Mouse (Mus musculus) limb, embryonic 10.5 days (tissue): ENCODE measurements around the gene March1. TPM values are rescaled to one million over a fixed set of nuclear protein-coding genes. Genes with fewer than 3 reads are reported as not detected.

Experiments used
- DNase-seq: peaks from one replicate; pipeline ENCODE4 v3.0.0-alpha.2; 2017; ENCODE audit warnings: low spot score
- H3K27ac ChIP-seq: fragments of 300-500 bp; sonication (generic); 2 replicates; pipeline ENCODE4 v1.5.1; 2016; ENCODE audit warnings: mild to moderate bottlenecking
- H3K27me3 ChIP-seq: fragments of 300-500 bp; sonication (generic); 2 replicates; pipeline ENCODE4 v1.6.1; 2016; ENCODE audit warnings: low read depth, mild to moderate bottlenecking; ENCODE audit not compliant: poor library complexity, severe bottlenecking
- H3K36me3 ChIP-seq: fragments of 300-500 bp; sonication (generic); 2 replicates; pipeline ENCODE4 v1.6.1; 2016; ENCODE audit warnings: mild to moderate bottlenecking, moderate library complexity
- H3K4me1 ChIP-seq: fragments of 300-500 bp; sonication (generic); 2 replicates; pipeline ENCODE4 v1.6.1; 2016
- H3K4me3 ChIP-seq: fragments of 300-500 bp; sonication (generic); 2 replicates; pipeline ENCODE4 v1.5.1; 2016; ENCODE audit warnings: mild to moderate bottlenecking, moderate library complexity
- H3K9me3 ChIP-seq: fragments of 300-500 bp; sonication (generic); replicated peaks from 2 replicates; pipeline ENCODE4 v1.6.1; 2016; ENCODE audit warnings: mild to moderate bottlenecking
- WGBS: fragments of 180-500 bp; shearing (Covaris S2); methylation state at CpG from one replicate; pipeline ENCODE4 v1.1.7; 2016; 5-methylcytosine and 5-hydroxymethylcytosine counted together
- polyA plus RNA-seq: library from polyadenylated mRNA; unstranded; fragments of >200 nt; fragmentation: Nextera tagmentation; extraction: Ambion mirVana; gene quantifications from 2 replicates; pipeline ENCODE4 v1.2.1, GENCODE M21; 2016

March1 gene
- polyA plus RNA-seq, 1 experiment from 2014 or later, result 0.09 TPM

DNA sequence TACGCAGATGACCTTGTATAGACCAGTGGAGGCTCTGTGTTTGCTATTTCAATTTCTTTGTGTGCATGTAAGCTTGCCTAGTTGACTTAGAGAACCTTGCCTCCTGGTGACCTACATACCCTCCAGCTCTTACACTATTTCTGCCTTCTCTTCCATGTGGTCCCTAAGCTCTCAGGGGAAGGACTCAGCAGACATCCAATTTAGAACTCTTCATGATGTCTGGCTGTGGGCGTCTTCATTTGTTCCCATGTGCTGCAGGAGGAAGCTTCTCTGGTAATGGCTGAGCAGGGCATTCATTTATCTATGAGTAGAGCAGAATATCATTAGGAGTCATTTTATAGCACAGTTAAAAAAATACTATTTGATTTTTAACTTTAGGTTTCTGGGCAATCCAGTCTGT is 195.3 kb downstream of the March1 start:
- H3K4me1 ChIP-seq, result no peaks in the 10 kb centered on the region
- no peak overlapping the region for H3K4me3 ChIP-seq
- H3K9me3 ChIP-seq, result no peaks in the 10 kb centered on the region
- WGBS, result 92% methylated on average over 2 of the region's 2 CpGs
- H3K27ac ChIP-seq, result no peak overlapping the region
- no peaks in the 10 kb centered on the region for H3K27me3 ChIP-seq
- no peaks in the 10 kb centered on the region for H3K36me3 ChIP-seq
- no peak for DNase-seq

GRCm38 (mm10) chr8:65922294-65923019 is 304.8 kb downstream of the March1 start:
- Histone ChIP-seq H3K27me3 (no peaks in the 10 kb centered on the region), H3K9me3 (no peaks in the 10 kb centered on the region), H3K27ac (no peak overlapping the region), H3K36me3 (no peaks in the 10 kb centered on the region), H3K4me3 (no peak overlapping the region), H3K4me1 (no peaks in the 10 kb centered on the region)
- WGBS, result 90% methylated on average over 3 of the region's 3 CpGs
- no peak for DNase-seq

GRCm38 (mm10) chr8:65956948-65957347 is 339.2 kb downstream of the March1 start:
- WGBS, result 51% methylated on average over 5 of the region's 5 CpGs
- DNase-seq, result no peak
- Histone ChIP-seq H3K27ac (no peak overlapping the region), H3K27me3 (no peaks in the 10 kb centered on the region), H3K4me1 (no peaks in the 10 kb centered on the region), H3K4me3 (no peak overlapping the region), H3K36me3 (no peaks in the 10 kb centered on the region), H3K9me3 (no peaks in the 10 kb centered on the region)

DNA sequence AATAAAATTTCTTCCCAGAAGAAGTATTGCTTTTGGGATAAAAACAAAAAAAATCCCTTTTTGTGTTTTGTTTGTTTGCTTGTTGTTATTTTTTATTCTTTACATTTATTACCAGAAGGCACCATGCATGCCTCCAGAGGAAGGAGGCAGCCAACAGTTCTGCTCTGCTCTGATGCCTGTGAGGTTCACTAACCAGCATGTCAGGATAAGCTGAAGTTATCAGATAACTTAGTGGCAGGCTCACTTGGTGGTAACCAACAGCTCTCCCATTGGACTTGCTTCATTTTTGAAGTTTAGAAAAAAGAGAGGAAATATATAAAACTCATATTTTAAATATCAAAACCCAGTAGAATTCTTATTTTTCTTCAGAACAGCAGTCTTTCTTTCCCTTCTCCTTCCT is 339.8 kb downstream of the March1 start:
- Histone ChIP-seq H3K4me1 (no peaks in the 10 kb centered on the region), H3K27me3 (no peaks in the 10 kb centered on the region), H3K4me3 (no peak overlapping the region), H3K27ac (no peak overlapping the region), H3K36me3 (no peaks in the 10 kb centered on the region), H3K9me3 (no peaks in the 10 kb centered on the region)
- no peak for DNase-seq

DNA sequence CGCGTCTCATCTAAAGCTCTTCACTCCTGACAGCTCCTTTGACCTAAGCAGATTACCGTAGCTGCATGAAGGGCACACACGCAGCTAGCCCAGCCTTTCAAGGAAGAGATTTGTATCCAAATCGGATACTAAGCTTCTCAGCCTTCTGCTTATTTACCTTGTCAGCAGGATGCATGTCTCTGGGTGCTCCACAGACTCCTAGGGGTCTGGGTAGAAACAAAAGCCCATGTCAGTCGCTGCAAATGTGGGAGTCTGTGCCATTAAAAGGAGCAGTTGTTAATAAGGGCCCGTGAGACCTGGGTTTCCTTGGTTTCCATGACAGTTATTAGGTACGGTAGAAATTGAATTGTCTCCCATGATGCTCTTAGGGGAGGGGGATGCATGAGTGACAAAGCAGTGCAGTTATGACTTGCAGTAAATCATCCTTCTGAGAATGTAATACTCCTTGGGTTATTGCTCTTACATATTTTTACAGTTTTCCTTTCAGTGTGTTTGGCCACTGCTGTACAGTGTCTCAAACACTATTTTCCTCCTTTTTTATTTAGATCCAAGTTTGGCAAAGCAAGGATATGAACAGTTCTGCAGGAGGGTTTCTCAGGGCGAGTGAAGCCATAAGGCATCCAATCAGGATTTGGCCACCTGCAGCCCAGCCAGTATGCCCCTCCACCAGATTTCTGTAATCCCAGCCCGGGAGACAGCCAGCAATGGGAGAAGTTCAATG is 349.0 kb downstream of the March1 start:
- Histone ChIP-seq H3K27ac (no peak overlapping the region), H3K36me3 (no peaks in the 10 kb centered on the region), H3K27me3 (no peaks in the 10 kb centered on the region), H3K4me1 (no peaks in the 10 kb centered on the region), H3K4me3 (no peak overlapping the region), H3K9me3 (no peaks in the 10 kb centered on the region)
- DNase-seq, result no peak
- WGBS, result 21% methylated on average over 10 of the region's 10 CpGs

DNA sequence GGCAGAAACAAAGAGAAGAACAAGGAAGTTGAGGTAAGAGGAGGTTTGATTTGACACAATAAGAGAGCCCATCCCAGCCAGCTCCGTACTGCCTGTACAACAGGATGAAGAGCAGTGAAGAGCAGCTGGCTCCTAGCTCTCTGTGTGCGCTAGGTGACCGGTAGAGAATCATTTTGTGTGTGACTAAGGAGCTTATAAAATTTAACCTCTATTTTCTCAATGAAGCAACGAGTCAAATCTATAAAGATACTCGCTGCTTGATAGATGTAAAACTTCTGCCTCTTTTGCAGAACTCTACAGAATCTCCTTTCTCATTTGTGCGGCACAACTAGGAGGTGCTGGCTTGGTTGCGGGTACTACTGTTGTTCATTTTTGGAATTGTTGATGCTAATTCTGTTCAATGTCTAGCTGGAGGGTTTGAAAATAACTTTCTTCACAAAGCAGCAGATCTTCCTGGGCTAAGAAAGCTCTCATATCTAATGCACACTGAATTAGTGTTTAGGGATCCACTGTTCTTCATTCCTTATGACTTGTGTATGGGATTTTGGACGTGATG is 349.6 kb downstream of the March1 start:
- no peaks in the 10 kb centered on the region for H3K4me1 ChIP-seq
- no peaks in the 10 kb centered on the region for H3K27me3 ChIP-seq
- no peaks in the 10 kb centered on the region for H3K9me3 ChIP-seq
- no peak overlapping the region for H3K4me3 ChIP-seq
- H3K27ac ChIP-seq, result no peak overlapping the region
- 82% methylated on average over 8 of the region's 8 CpGs for WGBS
- no peaks in the 10 kb centered on the region for H3K36me3 ChIP-seq
- no peak for DNase-seq

DNA sequence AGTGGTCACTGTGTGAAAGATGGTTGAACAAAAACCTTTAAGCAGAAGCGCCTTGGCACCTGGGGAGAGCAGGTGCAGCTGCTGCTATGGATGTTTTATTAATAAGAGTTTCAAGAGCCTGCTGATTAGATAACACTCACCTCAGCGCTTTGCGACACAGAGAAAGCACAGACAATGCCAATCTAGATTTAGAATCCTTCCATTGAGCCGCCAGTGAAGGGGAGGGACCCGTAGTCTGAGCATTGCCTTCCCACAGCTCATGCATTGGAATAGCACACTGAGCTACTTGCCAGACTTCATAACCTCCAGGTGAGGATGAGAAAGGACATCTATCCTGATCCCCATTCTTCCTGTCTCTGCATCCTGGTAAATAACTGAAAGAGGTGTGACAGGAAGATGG is 359.2 kb downstream of the March1 start:
- H3K36me3 ChIP-seq, result no peaks in the 10 kb centered on the region
- H3K9me3 ChIP-seq, result no peaks in the 10 kb centered on the region
- no peak for DNase-seq
- H3K4me1 ChIP-seq, result no peaks in the 10 kb centered on the region
- no peak overlapping the region for H3K4me3 ChIP-seq
- H3K27me3 ChIP-seq, result no peaks in the 10 kb centered on the region
- WGBS, result 82% methylated on average over 5 of the region's 5 CpGs
- H3K27ac ChIP-seq, result no peak overlapping the region

DNA sequence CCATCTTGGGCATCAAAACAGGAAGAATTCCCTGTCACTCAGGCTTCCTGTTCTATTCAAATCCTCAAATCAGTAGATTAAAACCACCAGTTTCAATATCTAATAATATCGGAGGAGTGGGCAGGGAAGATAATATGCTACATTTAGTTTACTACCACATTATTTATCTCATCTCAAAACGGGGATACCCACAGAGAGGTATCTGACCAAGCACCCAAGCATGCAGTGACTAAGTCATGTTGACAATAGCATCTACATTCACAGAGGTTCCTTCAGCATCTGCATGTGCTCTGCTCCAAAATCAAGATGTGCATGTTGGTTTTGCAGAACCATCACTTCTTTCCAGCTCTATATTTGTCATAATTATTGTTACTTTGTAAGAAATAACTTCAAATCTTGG is 364.3 kb downstream of the March1 start:
- Histone ChIP-seq H3K27ac (no peak overlapping the region), H3K4me1 (no peaks in the 10 kb centered on the region), H3K9me3 (no peaks in the 10 kb centered on the region), H3K27me3 (no peaks in the 10 kb centered on the region), H3K36me3 (no peaks in the 10 kb centered on the region), H3K4me3 (no peak overlapping the region)
- 80% methylated on average over 2 of the region's 2 CpGs for WGBS
- DNase-seq, result no peak

GRCm38 (mm10) chr8:65987665-65988064 is 370.0 kb downstream of the March1 start:
- DNase-seq, result no peak
- no peaks in the 10 kb centered on the region for H3K36me3 ChIP-seq
- no peak overlapping the region for H3K27ac ChIP-seq
- H3K9me3 ChIP-seq, result no peaks in the 10 kb centered on the region
- no peaks in the 10 kb centered on the region for H3K27me3 ChIP-seq
- H3K4me3 ChIP-seq, result no peak overlapping the region
- no peaks in the 10 kb centered on the region for H3K4me1 ChIP-seq
- WGBS, result 91% methylated on average over 1 of the region's 1 CpGs

DNA sequence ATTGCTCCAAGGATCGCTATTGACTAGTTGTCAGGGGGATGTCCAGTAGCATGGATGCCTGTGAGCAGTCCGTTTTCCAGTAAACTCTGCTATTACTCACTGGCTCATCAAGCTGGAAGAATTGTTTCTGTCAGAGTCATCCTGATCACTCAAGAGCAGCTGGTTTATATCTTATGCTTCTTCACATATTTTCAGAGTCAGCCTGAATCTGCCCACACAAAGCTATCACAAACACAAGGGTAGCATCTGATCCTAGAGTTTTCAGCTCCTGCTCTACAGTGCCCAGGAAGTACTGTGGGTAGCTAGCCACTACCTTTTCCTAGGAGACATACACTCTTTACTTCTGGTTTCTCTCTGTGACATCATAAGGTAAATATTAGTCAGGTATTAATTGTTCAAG is 405.1 kb downstream of the March1 start:
- H3K27ac ChIP-seq, result no peak overlapping the region
- no peak for DNase-seq
- H3K4me3 ChIP-seq, result no peak overlapping the region
- no peaks in the 10 kb centered on the region for H3K27me3 ChIP-seq
- no peaks in the 10 kb centered on the region for H3K36me3 ChIP-seq
- no peaks in the 10 kb centered on the region for H3K9me3 ChIP-seq
- H3K4me1 ChIP-seq, result no peaks in the 10 kb centered on the region
- 91% methylated on average over 2 of the region's 2 CpGs for WGBS

DNA sequence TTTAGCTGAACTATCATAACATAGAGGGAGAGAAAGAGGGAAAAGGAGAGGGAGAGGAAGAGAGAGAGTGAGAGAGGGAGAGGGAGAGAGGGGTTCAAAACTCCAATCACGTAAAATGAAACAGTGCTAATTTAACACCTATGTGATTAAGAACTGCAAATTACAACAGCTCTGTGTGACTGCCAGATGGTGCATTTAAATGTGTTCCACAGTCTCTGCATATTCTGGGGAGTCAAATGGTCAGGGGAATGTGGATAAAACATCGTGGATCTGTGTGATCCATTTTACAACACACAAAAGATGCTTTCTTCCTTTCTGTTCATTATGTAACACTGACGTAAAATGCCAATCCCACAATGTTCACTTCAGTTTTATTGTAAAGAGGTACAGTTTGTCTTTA is 416.0 kb downstream of the March1 start:
- no peaks in the 10 kb centered on the region for H3K36me3 ChIP-seq
- no peaks in the 10 kb centered on the region for H3K9me3 ChIP-seq
- no peak overlapping the region for H3K27ac ChIP-seq
- no peak for DNase-seq
- H3K27me3 ChIP-seq, result no peaks in the 10 kb centered on the region
- H3K4me3 ChIP-seq, result no peak overlapping the region
- H3K4me1 ChIP-seq, result no peaks in the 10 kb centered on the region
- WGBS, result 74% methylated on average over 3 of the region's 3 CpGs

DNA sequence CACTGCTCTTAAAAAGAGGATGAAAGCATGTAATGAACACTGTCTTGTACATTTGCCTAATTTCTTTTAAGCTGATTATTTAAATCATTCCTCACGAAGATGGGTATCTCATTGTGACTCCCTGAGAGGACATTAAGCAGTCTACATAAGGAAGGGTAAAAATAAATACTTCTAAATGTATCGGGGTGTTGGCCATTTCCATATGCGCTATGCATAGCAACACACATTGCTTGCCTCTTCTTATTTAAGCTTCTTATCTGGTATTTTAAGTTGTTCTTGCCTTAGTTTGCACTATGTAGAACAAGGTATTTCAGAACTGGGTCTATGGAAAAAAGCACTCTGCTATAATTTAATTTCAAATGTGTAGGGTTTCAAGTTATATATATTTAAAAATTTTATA is 416.7 kb downstream of the March1 start:
- Histone ChIP-seq H3K27me3 (no peaks in the 10 kb centered on the region), H3K4me3 (no peak overlapping the region), H3K9me3 (no peaks in the 10 kb centered on the region), H3K36me3 (no peaks in the 10 kb centered on the region), H3K27ac (no peak overlapping the region), H3K4me1 (no peaks in the 10 kb centered on the region)
- DNase-seq, result no peak
- 94% methylated on average over 3 of the region's 3 CpGs for WGBS

- no peaks in the 10 kb centered on the region for H3K27me3 ChIP-seq
- H3K4me3 ChIP-seq, result no peak overlapping the region
- DNase-seq, result no peak
- H3K9me3 ChIP-seq, result no peaks in the 10 kb centered on the region
- no peaks in the 10 kb centered on the region for H3K4me1 ChIP-seq
- H3K27ac ChIP-seq, result no peak overlapping the region
- no peaks in the 10 kb centered on the region for H3K36me3 ChIP-seq
- 91% methylated on average over 3 of the region's 3 CpGs for WGBS
Observed at GRCm38 (mm10) chr8:66094152-66094551, 476.5 kb downstream of the March1 start.
